ENCODE assay signal across 16 mouse cellular contexts in genomic region chr4:10859174-10859573, GRCm38 (mm10).
"Had no signal": no experiment of that assay in that cellular context is flagged by ENCODE, and none has a peak within 500 bp of the region (broad histone marks: within the 10 kb centered on the region; RNA-seq: fewer than 3 reads in every experiment).

No protein-coding gene starts in this region.

- H3K36me3 ChIP-seq: liver, embryonic 12.5 days; neural tube, embryonic 13.5 days; neural tube, embryonic 15.5 days had no signal

- H3K9me3 ChIP-seq: liver, embryonic 12.5 days; neural tube, embryonic 13.5 days; neural tube, embryonic 15.5 days had no signal

- H3K27ac ChIP-seq: liver, embryonic 12.5 days; liver, embryonic 14.5 days; macrophage; neural tube, embryonic 13.5 days; neural tube, embryonic 15.5 days had no signal

- H3K9ac ChIP-seq: liver, embryonic 12.5 days; liver, embryonic 14.5 days; lung, embryonic 14.5 days; neural tube, embryonic 13.5 days; neural tube, embryonic 15.5 days had no signal

- H3K4me3 ChIP-seq: liver, embryonic 12.5 days; megakaryocyte, embryonic 14.5 days; myocyte; neural tube, embryonic 13.5 days; neural tube, embryonic 15.5 days had no signal

- DNase-seq: lung, postnatal 14 days; lung, postnatal 36 days; right cerebral cortex, adult 18-20 months; right cerebral cortex, postnatal 25 days; spleen, adult 18-20 months; thymus, adult 18-20 months; thymus, postnatal 14 days; thymus, postnatal 36 days had no signal

- H3K4me1 ChIP-seq: neural tube, embryonic 13.5 days; neural tube, embryonic 15.5 days had no signal

- H3K27me3 ChIP-seq: liver, embryonic 12.5 days; neural tube, embryonic 13.5 days; neural tube, embryonic 15.5 days had no signal

- ATAC-seq: liver, embryonic 12.5 days had no signal

- H3K4me2 ChIP-seq: liver, embryonic 12.5 days; lung, embryonic 14.5 days; neural tube, embryonic 13.5 days; neural tube, embryonic 15.5 days had no signal
